Mouse (Mus musculus) spleen, adult 2 months (tissue): Measurements from ENCODE around the gene Srcin1.

Source experiments
- CTCF ChIP-seq: fragments of 200-500 bp; IDR thresholded peaks from 2 replicates; pipeline ENCODE4 v1.5.1; 2011; ENCODE audit warnings: mild to moderate bottlenecking, inconsistent platforms; ENCODE audit not compliant: insufficient read depth, insufficient read length, insufficient replicate concordance; ENCODE audit errors: extremely low read depth
- POLR2A ChIP-seq: fragments of 200-500 bp; IDR thresholded peaks from 2 replicates; pipeline ENCODE4 v1.6.1; 2011; ENCODE audit warnings: low read depth, low read length, inconsistent platforms

- TF ChIP-seq POLR2A (no peak), CTCF (no peak)
These were observed 109.4 kb downstream of the Srcin1 start for GRCm38 (mm10) chr11:97466444-97467160.
